Mouse (Mus musculus) E14TG2a.4 (cell line): ENCODE data around the gene Pde1c.

Experiments used
- CTCF ChIP-seq: conservative IDR thresholded peaks from 2 replicates; pipeline ENCODE4 v1.5.1; 2014; ENCODE audit warnings: low read length
- NANOG ChIP-seq: IDR thresholded peaks from 2 replicates; pipeline ENCODE4 v1.6.1; 2014; ENCODE audit warnings: borderline replicate concordance, low read length, mixed read lengths
- POU5F1 ChIP-seq: IDR thresholded peaks from 2 replicates; pipeline ENCODE4 v1.6.1; 2014; ENCODE audit warnings: low read length, borderline replicate concordance

- TF ChIP-seq CTCF = no peak
- TF ChIP-seq NANOG = no peak
- no peak for TF ChIP-seq POU5F1
Measured at GRCm38 (mm10) chr6:56168736-56169135, 400.2 kb downstream of the Pde1c start.
